Mouse (Mus musculus) urinary bladder, postnatal 10 days (tissue): ENCODE measurements around the gene Klk10.

Experiments
- DNase-seq: peaks from one replicate; pipeline ENCODE4 v3.0.0; 2022; ENCODE audit warnings: low spot score

Klk10 gene

DNA sequence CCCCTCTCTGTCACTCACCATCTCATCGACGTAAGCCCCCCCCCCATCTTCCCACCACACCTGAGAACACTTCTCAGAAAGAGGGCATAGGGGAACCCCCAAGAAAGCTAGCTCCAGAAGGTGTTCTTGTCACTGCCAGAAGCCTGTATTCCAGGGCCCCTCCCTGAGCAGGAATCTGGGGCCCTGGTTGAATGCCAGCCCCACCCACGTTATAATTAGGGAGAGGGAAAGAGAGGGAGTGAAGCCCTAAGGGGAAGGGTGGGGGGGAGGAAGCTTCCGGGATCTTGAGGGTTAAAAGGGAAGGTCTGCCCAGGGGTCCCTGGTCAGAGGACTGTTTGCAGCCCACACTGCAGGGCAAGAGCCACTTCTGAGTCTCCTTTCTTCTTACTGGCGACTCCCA lies at the start of gene Klk10:
Gene Klk10 (plus strand): TSS at position 290 of the 400 bp plus-strand sequence.
- DNase-seq = no peak

DNA sequence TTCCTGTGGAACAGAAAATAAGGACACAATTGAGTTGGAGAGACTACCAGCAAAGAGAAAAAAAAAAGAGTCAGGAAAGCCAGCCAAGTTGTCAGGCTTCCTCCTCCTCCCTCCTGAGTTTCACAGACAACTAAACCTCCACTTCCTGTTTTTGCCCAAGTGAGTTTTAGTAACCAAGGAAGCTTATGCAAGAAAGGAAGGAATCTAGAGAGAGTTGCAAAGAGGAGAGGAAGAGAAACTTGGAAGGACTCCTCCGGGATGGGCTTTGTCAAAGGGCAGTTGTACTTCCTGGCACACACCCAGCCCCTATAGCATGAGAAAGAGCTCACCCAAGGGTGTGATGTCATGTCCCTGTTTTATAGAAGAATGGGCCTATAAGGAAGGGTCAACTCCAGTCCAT lies 33.0 kb upstream of the Klk10 start:
- no peak for DNase-seq

DNA sequence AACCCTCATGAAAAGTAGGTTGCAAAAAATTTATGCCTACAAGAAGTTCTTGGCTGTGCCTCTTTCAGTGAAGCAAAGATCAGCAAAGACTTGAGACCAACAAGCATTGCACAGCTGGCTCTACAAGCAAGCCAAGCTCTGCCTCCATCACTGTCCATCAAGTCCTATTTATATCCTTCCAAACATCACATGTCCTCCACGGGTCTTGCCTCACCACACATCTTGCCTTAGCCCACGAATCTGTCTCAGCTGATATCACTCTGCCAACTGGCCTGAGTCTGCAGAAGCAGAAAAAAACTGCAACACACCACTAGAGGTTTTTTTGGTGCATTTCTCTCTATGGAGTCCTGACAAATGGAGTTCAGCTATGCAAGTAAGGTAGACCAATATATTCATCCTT lies 28.0 kb upstream of the Klk10 start:
- DNase-seq = no peak

DNA sequence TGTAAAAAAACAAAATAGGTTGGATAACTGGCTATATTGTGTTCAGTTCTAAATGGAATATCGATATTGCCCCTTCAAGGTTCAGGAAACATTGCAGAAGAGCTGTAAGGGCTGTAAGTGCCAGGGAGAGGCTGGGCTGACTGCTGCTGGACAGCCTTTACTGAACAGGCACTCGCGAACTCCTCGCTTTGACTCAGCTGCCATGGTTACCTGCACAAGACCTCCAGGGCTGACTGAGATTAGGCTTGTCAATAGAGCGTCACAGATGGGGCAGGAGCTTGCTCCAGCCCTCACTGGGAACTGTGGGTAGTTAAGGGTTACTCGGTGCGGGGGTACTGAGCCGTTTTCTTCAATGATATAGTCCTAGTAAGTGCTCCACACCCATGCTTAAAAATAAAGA lies 14.4 kb upstream of the Klk10 start:
- no peak for DNase-seq

DNA sequence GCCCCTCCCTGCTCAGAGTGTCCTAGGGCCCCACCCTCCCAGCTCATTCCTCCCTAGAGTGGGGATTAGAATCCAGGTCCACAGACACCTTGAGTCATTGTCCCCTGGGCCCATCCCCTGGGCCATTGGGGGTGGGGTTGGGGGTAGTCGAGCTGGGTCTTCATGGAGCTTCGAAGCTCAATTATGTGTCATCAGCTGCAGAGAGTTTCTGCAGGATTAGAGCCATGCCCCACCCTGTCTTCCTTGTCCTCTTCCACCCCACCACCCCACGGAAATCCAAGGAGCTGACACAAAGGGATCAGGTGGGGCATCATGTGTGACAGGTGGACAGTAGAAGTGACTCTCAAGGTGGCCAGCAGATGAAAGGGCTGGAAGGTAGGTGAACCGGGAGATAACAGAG lies 12.2 kb upstream of the Klk10 start, which contains the start of gene Klk12:
Gene Klk12 (plus strand): TSS at position 301 of the 400 bp plus-strand sequence.
- DNase-seq = no peak

DNA sequence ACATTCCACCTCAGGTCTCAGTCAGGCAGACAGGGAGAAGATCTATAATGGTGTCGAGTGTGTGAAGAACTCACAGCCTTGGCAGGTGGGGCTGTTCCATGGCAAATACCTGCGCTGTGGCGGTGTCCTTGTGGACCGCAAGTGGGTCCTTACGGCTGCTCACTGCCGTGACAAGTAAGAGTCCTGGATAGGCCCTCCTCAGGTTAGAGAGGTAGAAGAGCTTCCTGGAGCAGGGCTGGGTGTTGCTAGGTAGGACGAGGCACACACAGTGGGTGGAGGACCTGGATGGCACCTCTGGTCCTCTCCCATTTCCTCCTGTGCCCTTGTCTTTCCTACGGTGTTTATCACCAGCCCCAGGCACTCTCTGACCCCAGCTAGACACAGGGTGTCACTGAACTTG lies 11.2 kb upstream of the Klk10 start:
- no peak for DNase-seq

DNA sequence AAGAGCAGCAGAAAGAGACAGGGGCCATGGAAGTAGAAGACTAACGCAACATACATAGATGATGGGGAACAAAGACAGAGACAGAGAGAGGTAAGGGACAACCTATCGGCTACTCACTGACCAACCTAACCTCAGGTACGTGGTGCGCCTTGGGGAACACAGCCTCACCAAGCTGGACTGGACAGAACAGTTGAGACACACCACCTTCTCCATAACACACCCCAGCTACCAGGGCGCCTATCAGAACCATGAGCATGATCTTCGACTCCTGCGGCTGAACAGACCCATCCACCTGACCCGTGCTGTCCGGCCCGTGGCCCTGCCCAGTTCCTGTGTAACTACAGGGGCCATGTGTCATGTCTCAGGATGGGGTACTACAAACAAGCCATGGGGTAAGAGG lies 10.1 kb upstream of the Klk10 start:
- DNase-seq = no peak

DNA sequence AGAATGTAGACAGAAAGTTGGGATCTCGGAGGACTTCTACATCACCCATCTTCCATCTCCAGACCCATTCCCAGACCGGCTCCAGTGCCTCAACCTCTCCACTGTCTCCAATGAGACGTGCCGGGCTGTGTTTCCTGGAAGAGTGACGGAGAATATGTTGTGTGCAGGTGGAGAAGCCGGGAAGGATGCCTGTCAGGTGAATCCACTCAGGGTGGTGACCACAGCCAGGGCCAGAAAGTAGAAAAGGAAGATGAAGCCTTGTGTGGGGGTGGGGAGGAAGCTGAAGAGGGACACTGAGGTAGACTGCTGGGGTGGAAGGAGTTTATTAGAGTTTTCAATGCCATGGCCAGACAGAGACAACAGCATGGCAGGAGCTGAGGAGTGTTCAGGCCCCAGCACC lies 8.9 kb upstream of the Klk10 start:
- no peak for DNase-seq

DNA sequence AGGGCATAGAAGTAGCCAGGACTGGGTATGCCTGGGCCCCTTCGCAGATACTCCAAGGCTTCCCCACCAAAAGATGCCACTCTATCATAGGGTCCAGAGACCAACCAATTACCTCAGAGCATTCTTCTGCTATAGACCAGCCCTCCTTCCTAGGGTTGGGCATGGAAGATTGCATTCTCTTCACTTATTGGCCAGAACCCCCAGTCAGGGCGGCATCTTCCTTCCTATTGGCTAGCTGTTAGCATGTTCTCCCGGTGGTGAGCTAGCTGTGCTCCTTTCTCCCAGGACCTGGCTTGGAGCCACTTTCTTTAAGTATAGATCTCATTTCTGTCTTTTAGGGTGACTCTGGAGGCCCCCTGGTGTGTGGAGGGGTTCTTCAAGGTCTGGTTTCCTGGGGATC lies 7.9 kb upstream of the Klk10 start:
- no peak for DNase-seq

DNA sequence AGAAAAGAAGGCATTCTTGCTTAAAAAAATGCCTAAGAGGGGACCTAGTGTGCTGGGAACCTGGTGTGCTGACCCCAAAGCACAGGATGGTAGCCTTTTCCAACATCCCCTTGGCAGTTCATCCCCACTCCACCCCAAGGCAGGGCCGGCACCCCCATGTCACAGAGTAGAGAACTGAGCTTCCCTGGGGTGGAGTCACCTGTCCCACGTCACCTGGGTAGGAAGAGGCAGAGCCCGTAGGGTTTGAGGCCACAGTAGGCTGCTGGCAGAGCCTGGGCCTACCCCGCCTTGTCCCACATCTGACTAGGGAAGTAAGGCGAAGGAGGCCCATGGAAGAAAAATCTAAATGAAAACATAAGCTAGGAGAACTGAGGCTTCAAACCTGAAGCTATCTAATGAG lies 6.5 kb upstream of the Klk10 start, which contains the start of gene Klk11:
Gene Klk11 (plus strand): TSS at position 241 of the 400 bp plus-strand sequence.
- DNase-seq = no peak

DNA sequence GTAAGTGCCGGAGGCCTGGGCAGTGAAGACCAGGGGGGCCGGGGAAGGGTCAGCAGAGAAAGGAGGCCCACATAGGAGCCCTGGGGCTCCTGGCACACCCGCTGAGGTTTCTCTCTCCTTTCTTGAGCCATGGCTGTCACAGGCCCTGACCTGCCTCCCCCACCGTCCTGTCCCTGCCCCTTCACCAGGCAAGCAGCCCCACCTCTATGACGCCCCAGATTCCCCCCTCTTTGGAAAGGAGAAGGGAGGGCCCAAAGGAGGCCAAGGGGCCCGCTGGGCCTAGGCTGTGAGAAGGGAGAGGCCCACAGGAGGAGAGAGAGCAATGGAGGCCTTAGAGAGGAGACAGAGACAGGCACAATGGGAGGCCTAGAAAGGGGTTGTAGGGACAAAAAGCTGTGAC lies 6.0 kb upstream of the Klk10 start:
- no peak for DNase-seq

DNA sequence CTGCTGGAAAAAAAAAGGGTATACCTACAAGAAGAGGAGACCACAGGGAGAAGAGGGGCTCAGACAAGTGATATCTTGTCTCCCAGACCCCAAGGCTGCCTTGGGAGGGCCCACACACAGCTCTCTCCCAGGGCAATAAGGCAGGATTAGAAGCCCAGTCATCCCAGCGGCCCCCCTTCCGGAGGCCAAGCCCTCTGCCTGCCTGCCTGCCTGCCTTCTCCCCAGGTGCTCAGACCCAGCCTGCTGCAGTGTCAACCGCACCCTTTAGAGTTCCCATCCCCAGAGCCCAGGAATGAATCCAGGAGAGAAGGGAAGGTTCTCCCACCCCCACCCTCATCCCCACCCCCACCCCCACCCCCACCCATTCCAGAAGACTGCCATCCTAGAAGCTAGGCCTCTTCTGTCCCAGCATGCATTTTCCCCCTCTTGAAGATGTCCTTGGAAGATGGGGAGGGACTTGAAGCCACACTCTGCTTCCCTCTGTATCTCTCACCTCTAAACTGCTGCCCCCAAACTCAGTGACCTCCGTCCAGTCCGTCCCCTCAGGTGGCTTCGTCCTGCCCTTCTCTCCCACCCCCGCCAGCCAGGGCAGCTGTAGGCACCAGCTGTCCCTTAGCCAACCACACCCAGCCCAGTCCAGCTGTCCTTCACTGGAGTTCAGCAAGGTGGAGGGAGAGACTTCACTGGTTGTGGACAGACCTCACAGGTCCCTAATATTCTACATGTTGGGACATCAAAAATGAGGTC lies 5.4 kb upstream of the Klk10 start:
- no peak for DNase-seq

DNA sequence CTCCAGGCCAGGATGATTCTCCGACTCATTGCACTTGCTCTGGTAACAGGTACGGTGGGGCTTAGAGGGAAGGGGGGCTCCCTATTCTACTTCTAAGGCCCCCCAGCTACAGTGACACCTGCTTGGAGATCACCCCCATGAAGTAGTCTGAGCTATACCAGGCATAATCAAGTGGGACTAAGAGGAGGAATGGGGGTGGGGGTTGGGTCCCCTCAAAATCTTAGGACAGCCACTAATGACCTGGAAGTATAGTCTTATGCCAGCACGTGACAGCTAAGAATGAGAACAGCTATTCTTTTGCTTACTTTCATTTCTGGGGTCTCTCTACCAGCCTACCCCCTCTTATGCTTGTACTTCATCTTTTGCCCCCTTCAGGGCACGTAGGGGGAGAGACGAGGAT lies 4.3 kb upstream of the Klk10 start:
- DNase-seq = no peak

DNA sequence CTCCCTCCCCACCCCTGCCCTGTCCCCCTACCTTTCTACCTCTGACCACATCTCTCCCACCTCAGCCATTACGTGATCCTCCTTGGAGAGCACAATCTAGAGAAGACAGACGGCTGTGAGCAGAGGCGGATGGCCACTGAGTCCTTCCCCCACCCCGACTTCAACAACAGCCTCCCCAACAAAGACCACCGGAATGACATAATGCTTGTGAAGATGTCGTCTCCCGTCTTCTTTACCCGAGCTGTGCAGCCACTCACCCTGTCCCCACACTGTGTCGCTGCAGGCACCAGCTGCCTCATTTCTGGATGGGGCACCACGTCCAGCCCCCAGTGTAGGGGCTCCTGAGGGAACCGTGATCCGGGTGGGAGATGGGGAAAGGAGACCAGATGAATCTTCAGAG lies 3.4 kb upstream of the Klk10 start:
- DNase-seq = no peak

DNA sequence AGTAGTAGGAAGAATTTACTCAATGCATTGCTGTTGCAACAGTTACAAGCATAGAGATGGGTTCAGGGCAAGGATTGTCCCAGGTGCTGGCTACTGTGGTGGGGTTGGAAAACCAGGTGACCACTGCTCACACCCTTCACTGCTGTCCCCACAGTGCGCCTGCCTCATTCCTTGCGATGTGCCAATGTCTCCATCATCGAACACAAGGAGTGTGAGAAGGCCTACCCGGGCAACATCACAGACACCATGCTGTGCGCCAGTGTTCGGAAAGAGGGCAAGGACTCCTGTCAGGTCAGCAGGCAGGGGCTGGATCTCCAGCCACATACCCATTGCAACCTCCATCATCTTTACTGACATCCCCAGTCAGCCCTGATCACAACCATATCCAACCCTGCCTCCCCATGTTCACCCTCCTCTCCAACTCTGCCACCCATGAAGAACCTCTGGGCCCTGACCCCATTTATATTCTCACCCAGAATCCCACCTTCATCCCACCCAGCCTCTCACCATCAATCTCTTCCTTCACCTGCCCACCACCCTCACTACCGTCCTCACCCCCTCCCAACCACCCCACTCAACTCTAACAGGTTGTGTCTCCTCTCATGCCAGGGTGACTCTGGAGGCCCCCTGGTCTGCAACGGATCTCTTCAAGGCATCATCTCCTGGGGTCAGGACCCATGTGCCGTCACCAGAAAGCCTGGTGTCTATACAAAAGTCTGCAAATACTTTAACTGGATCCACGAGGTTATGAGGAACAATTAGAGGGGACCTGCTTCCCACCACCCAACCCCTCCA lies 2.5 kb upstream of the Klk10 start:
- no peak for DNase-seq

DNA sequence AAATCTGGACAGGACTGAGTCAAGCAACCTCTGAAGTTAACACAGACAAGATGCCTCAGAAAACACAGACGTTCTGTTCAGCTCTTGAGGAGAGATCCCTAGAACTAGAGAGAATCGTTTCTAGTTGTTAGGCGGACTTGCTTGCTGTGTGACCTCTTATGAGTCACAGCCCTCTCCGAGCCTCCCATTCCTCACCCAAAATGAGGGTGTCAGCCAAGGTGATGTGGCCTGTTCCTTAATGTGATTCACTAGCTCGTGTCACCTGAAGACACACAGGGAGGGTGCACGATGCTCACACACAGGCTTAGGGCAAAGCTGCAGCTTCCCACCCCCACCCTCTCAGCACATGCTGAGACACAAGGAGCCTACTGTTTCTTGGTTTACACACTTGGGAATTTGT lies 594 bp upstream of the Klk10 start:
- no peak for DNase-seq

DNA sequence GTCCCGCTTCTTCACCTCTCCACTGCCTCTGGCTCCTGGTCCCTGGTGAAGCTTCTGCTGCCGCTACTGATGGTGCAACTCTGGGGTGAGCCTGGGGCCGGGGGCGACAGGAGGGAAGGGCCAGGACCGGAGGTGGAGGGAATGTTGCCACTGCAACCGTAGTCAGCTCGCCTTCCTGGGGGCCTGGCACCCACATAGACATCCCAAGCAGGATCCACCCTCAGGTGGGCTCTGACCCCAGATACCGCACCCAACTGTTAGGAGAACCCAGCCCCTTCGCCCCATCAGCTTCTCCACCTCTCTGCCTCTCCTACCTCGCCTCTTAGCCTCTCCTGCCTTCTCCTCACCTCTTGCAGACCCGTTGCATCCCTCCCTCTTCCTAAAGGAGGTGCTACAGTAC lies 706 bp downstream of the Klk10 start:
- DNase-seq = no peak

DNA sequence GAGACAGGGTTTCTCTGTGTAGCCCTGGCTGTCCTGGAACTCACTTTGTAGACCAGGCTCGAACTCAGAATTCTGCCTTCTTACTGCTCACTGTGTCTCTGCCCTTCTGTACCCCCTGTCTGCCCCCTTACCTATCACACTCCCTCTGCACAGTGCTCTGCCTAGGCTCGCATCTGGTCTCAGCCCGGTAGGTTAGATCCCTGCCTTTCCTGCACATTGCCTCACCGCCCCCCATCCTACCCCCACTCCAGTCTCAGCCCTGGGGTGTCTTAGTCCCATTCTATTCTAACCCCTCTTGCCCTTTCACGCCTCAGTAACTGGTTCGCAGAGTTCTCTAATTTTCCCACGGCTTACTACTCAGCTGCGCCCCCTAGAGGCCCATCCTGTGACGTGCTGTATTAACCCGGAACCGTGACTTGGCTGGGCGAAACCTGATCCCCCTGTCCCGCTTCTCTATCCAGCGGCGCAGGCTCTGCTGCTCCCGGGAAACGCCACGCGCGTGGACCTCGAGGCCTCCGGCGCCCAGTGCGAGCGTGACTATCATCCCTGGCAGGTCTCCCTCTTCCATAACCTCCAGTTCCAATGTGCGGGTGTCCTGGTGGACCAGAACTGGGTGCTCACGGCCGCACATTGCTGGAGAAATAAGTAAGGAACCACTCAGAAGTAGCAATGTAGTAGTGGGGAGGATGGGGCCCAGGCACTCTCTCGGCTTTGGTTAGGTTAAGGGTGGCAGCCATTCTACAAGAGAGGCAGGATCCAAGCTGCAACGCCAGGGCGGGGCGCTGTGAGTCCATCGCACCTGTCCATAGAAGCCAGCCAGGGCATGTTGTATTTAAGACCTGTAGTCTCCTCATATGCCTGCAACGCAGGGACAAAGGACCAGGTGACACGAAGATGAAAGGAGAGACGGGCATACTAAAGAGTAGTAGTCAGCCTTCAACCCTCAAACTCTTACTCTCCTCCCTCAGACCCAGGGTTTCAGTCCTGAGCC lies 1.7 kb downstream of the Klk10 start:
- peak; percentile 51 for DNase-seq

DNA sequence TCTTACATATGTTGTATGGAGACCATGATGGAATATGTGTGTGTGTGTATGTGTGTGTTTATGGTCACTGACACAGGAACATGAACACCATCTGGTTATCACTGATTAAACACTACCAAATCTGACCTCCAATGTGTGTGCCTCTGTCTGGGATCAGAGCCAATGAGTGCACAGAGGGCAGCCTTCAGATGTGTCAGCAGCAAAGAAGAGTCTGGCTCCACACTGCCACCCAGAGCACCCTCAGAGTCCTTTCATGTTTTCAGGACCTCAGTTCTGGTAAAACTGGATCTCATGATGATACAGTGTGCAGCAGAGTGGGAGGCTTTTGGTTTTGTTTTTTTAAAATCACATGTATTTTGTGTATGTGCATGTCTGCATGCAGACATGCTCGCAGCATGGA lies 4.5 kb downstream of the Klk10 start:
- DNase-seq = no peak

DNA sequence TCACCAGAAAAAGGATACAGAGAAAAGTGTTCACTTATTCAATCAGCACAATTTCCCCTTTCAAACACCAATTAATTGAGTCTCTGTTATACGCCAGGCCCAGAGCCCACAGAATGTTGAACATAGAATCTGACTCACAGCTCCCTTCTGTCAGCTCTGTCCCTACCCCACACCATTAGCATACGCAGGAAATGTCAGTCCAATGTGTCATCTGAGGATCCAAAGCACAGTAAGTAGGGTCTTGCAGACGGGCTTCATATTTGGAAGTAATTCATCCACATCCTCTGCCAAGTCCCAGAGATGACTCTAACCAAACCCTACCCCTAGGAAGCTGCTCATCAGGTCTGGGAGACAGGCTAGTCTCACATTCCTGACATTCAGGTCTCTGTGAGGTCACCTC lies 7.3 kb downstream of the Klk10 start:
- DNase-seq = no peak

DNA sequence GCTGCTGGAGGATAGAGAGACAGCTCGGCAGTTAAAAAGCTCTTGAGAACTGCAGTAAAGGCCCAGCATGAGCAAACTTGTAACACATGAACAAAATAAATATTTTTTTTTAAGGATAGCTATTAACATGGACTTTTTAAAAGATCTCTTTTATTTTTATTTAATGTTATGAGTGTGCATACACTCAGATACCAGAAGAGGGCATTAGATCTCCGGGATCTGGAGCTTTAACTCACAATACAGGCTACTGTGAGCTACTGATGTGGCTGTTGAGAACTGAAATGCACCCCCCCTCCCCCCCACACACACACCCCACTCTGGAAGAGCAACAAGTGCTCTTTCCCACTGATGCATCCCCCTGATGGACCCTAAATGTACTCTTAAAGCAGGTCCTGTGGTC lies 8.5 kb downstream of the Klk10 start:
- DNase-seq = no peak

DNA sequence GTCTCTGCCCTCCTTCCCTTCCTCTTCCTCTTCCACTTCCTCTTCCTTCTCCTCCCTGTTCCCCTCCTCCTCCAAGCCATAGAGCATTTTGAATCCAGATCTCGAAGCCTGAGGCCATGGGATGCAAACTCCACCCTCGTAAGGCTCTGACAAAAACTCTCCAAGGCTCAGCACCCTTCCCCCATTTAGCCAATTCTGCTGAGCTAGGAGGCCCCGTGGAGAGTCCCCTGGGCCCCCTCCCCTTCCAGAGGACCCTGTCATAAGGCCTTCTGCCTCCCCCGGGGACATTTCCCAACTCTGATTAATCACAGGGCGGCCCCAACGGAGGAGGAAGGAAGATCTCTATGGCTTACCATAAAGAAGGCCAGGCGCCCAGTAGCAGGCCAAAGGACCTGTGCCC lies 10.8 kb downstream of the Klk10 start, which contains the start of gene Klk9:
Gene Klk9 (plus strand): TSS at position 301 of the 400 bp plus-strand sequence.
- no peak for DNase-seq
